Mouse (Mus musculus): ENCODE data around the gene Rasip1. TPM values are rescaled to one million over a fixed set of nuclear protein-coding genes. Genes with fewer than 3 reads are reported as not detected.

Gene Rasip1
- total and polyA plus RNA-seq, 2 experiments from 2014 or later, result 27.2 to 37.4 TPM

GRCm38 (mm10) chr7:45679966-45680621 lies 52.8 kb downstream of the Rasip1 start:
- Histone ChIP-seq H3K27ac (ENCODE audit: low read depth, low read length) (no peak overlapping the region), H3K4me2 (ENCODE audit: low read depth) (no peak overlapping the region)
- WGBS, result 66% methylated on average over 14 of the region's 14 CpGs

GRCm38 (mm10) chr7:45681046-45681736 lies 53.9 kb downstream of the Rasip1 start:
- no peaks in the 10 kb centered on the region for H3K4me1 ChIP-seq (ENCODE audit: insufficient read depth)
- no peak overlapping the region for H3K4me3 ChIP-seq (ENCODE audit: low read depth, low read length)
- no peak overlapping the region for H3K27ac ChIP-seq (ENCODE audit: low read depth, low read length)
- no peak overlapping the region for H3K9ac ChIP-seq
- DNase-seq, result no peak
- no peak overlapping the region for H3K4me2 ChIP-seq (ENCODE audit: low read depth)
- H3K27me3 ChIP-seq (ENCODE audit: insufficient read depth, low read length), result no peaks in the 10 kb centered on the region
- no peak for TF ChIP-seq CTCF (IDR thresholded peaks at IDR 0.05; ENCODE audit: low read depth)
- H3K36me3 ChIP-seq (ENCODE audit: insufficient read depth), result no peaks in the 10 kb centered on the region; the same call in 1 of the 2 replicates
- no peak for ATAC-seq
- no peaks in the 10 kb centered on the region for H3K9me3 ChIP-seq (ENCODE audit: low read length)
- WGBS, result 88% methylated on average over 8 of the region's 8 CpGs

More at GRCm38 (mm10) chr7:45679966-45680621, 52.8 kb downstream of the Rasip1 start:
- Histone ChIP-seq H3K9me3 (ENCODE audit: low read length) (no peaks in the 10 kb centered on the region), H3K4me3 (ENCODE audit: low read depth, low read length) (no peak overlapping the region), H3K9ac (no peak overlapping the region), H3K27me3 (ENCODE audit: insufficient read depth, low read length) (no peaks in the 10 kb centered on the region), H3K36me3 (ENCODE audit: insufficient read depth) (no peaks in the 10 kb centered on the region; the same call in 1 of the 2 replicates), H3K4me1 (ENCODE audit: insufficient read depth) (no peaks in the 10 kb centered on the region)
- DNase-seq (no peak), ATAC-seq (no peak)
- TF ChIP-seq CTCF (IDR thresholded peaks at IDR 0.05; ENCODE audit: low read depth), result no peak

DNA sequence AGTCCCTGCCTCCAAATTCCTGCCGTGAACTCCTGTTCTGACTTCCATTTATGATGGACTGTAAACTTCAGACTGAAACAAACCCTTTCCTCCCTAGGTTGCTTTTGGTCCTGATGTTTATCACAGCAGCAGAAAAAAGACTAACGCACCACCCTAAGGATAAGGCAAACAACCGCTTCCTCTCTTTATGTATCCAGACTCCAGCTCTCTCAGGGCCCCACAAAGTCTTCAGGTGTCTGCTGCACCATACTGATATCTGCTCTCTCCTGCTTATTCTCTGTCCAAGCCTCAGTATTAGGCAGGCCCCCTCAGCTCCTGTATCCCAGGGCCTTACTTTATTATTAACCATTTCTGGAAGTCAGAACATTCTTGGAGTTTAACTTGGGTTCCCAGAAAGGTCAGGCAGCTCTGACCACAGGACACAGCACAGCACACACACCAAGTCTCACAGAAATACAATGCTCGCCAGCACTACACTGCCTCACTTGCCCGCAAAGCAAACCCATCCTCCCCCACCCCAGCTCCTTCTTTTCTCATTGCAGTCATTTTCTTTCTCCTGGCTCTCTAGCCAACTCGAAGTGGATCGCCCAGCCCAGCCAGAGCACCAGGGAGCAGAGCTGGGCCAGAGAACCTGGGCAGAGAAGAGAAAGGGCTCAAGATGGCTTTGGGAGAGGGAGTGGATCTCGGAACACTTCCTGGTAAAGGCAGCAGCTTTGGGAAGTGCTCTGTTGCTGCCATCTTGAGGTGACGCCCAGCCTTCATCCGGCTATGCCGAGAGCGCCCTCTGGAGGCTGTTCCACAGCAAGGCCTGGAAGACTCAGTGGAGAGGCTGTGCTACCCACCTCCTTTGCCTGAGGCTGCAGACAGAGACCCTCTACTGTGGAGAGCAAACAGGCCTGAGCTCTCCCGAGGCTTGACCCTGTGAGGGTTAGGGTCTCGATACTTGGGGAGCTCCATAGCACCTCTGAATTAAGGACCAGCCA lies 55.1 kb downstream of the Rasip1 start:
- Histone ChIP-seq H3K27me3 (ENCODE audit: insufficient read depth, low read length) (no peaks in the 10 kb centered on the region), H3K4me3 (ENCODE audit: low read depth, low read length) (no peak overlapping the region), H3K27ac (ENCODE audit: low read depth, low read length) (peak overlapping the region; percentile 48), H3K36me3 (ENCODE audit: insufficient read depth) (no peaks in the 10 kb centered on the region; the same call in 1 of the 2 replicates), H3K9ac (0 out of 2 replicates have a peak overlapping the region, but pooled peaks have one; percentile 19), H3K4me1 (ENCODE audit: insufficient read depth) (no peaks in the 10 kb centered on the region), H3K9me3 (ENCODE audit: low read length) (no peaks in the 10 kb centered on the region), H3K4me2 (ENCODE audit: low read depth) (peak overlapping the region; percentile 27)
- WGBS, result 29% methylated on average over 14 of the region's 14 CpGs
- peak; percentile 99 for TF ChIP-seq CTCF (IDR thresholded peaks at IDR 0.05; ENCODE audit: low read depth)
- DNase-seq (peak; percentile 93), ATAC-seq (peak; percentile 95)

DNA sequence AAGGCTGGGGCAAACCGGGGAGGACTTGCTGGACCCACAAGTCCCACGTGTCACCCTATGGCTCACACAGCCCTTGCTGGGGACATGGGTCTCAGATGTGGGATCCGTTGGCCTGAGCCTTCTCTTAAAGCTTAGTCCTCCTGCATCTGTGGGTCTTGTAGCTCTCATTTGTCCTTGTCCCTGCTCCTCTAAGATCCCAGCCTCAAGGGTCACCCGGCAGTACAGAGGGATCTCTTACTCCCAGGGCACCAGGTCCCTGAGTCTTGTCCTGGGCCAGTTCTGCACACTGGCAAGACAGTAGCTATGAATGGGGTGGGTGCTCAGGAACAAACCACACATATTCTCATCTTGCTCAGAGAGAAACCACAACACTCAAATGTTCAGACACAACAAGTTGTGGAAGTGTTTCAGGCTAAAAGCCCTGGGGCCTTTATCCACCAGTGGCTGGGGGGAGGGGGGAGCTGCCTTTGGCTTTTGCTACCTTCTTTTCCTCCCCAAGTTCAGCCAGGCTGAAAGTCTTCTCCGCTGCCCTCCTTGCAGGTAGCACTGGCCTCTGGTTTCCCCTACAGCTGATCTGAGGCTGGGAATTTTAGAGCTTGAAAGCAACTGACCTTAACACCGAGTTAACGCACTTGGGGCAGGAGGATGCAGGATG lies 56.2 kb downstream of the Rasip1 start, which contains the start of gene Ntn5:
Gene Ntn5, plus strand, starts transcription at position 627 of the 655 bp plus-strand sequence.
- Histone ChIP-seq H3K36me3 (ENCODE audit: insufficient read depth) (no peaks in the 10 kb centered on the region; the same call in 1 of the 2 replicates), H3K4me1 (ENCODE audit: insufficient read depth) (no peaks in the 10 kb centered on the region), H3K9me3 (ENCODE audit: low read length) (no peaks in the 10 kb centered on the region), H3K27me3 (ENCODE audit: insufficient read depth, low read length) (no peaks in the 10 kb centered on the region), H3K4me2 (ENCODE audit: low read depth) (no peak within 1 kb of the TSS), H3K9ac (no peak within 1 kb of the TSS), H3K27ac (ENCODE audit: low read depth, low read length) (0 out of 2 replicates have a peak within 1 kb of the TSS, but pooled peaks have one; percentile 48), H3K4me3 (ENCODE audit: low read depth, low read length) (no peak within 1 kb of the TSS)
- no peak for DNase-seq
- WGBS, result 77% methylated on average over 7 of the region's 7 CpGs
- no peak for TF ChIP-seq CTCF (IDR thresholded peaks at IDR 0.05; ENCODE audit: low read depth)
- no peak for ATAC-seq

DNA sequence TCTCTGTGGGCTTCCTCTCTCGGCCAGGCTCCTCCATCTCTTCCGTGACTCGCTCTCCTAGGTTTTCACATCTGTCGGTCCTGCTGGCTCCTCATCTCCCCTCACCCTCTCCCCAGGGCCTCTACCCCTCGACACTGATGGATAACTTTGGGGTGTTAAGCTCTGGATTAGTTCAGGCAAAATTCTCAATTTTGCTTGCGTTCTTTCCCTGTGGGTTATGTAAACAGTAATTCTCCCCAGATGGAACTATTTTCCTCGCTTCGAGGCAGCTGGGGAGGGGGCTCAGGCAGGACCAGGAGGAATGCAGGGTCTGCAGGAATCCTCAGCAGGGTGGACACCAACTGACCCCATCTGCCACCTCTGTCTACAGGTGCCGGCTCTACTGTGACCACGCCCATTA lies 58.5 kb downstream of the Rasip1 start:
- Histone ChIP-seq H3K27me3 (ENCODE audit: insufficient read depth, low read length) (no peaks in the 10 kb centered on the region), H3K4me2 (ENCODE audit: low read depth) (no peak overlapping the region), H3K9me3 (ENCODE audit: low read length) (no peaks in the 10 kb centered on the region), H3K4me3 (ENCODE audit: low read depth, low read length) (no peak overlapping the region), H3K4me1 (ENCODE audit: insufficient read depth) (no peaks in the 10 kb centered on the region), H3K9ac (no peak overlapping the region), H3K27ac (ENCODE audit: low read depth, low read length) (no peak overlapping the region), H3K36me3 (ENCODE audit: insufficient read depth) (no peaks in the 10 kb centered on the region; the same call in 1 of the 2 replicates)
- DNase-seq, result no peak
- no peak for ATAC-seq
- WGBS, result 68% methylated on average over 10 of the region's 10 CpGs
- no peak for TF ChIP-seq CTCF (IDR thresholded peaks at IDR 0.05; ENCODE audit: low read depth)

- H3K9ac ChIP-seq, result no peak overlapping the region
- 77% methylated on average over 3 of the region's 3 CpGs for WGBS
Observed at GRCm38 (mm10) chr7:45686841-45687240, 59.6 kb downstream of the Rasip1 start.

More at GRCm38 (mm10) chr7:45686841-45687240, 59.6 kb downstream of the Rasip1 start:
- Histone ChIP-seq H3K9me3 (ENCODE audit: low read length) (no peaks in the 10 kb centered on the region), H3K27me3 (ENCODE audit: insufficient read depth, low read length) (no peaks in the 10 kb centered on the region), H3K4me1 (ENCODE audit: insufficient read depth) (no peaks in the 10 kb centered on the region), H3K4me2 (ENCODE audit: low read depth) (no peak overlapping the region), H3K36me3 (ENCODE audit: insufficient read depth) (no peaks in the 10 kb centered on the region; the same call in 1 of the 2 replicates), H3K27ac (ENCODE audit: low read depth, low read length) (no peak overlapping the region), H3K4me3 (ENCODE audit: low read depth, low read length) (no peak overlapping the region)
- ATAC-seq, result no peak
- no peak for DNase-seq
- TF ChIP-seq CTCF (IDR thresholded peaks at IDR 0.05; ENCODE audit: low read depth), result no peak

Other genes with a start within 250 kb of the Rasip1 start
Only the 30 nearest of the 35 such genes appear.
- gene Gys1, start 192.6 kb upstream of the Rasip1 start, total RNA-seq (2014; rRNA removed), result 9.8 and 11.4 TPM in 2 replicates
- gene Gys1, start 192.6 kb upstream of the Rasip1 start, polyA plus RNA-seq (2015; fragmentation: Nextera tagmentation; extraction: Ambion mirVana), result 8.6 and 12.3 TPM in 2 replicates
- 123 and 149 TPM in 2 replicates for gene Ruvbl2, start 189.4 kb upstream of the Rasip1 start, total RNA-seq (2014; rRNA removed)
- gene Ruvbl2, start 189.4 kb upstream of the Rasip1 start, polyA plus RNA-seq (2015; fragmentation: Nextera tagmentation; extraction: Ambion mirVana), result 98.3 and 104 TPM in 2 replicates
- gene Ftl1, start 167.6 kb upstream of the Rasip1 start, total RNA-seq (2014; rRNA removed), result 2,541 and 3,015 TPM in 2 replicates
- 5,542 and 6,210 TPM in 2 replicates for gene Ftl1, start 167.6 kb upstream of the Rasip1 start, polyA plus RNA-seq (2015; fragmentation: Nextera tagmentation; extraction: Ambion mirVana)
- 120 and 127 TPM in 2 replicates for gene Bax, start 160.6 kb upstream of the Rasip1 start, total RNA-seq (2014; rRNA removed)
- gene Bax, start 160.6 kb upstream of the Rasip1 start, polyA plus RNA-seq (2015; fragmentation: Nextera tagmentation; extraction: Ambion mirVana), result 276 and 297 TPM in 2 replicates
- 0.19 and 0.46 TPM in 2 replicates for gene Tulp2, start 145.6 kb upstream of the Rasip1 start, total RNA-seq (2014; rRNA removed)
- 0.07 and 0.25 TPM in 2 replicates for gene Tulp2, start 145.6 kb upstream of the Rasip1 start, polyA plus RNA-seq (2015; fragmentation: Nextera tagmentation; extraction: Ambion mirVana)
- gene Gm45808, start 140.7 kb upstream of the Rasip1 start, total RNA-seq (2014; rRNA removed), result not detected in 2 replicates
- gene Gm45808, start 140.7 kb upstream of the Rasip1 start, polyA plus RNA-seq (2015; fragmentation: Nextera tagmentation; extraction: Ambion mirVana), result not detected in 2 replicates
- gene Dhdh, start 138.7 kb upstream of the Rasip1 start, total RNA-seq (2014; rRNA removed), result 3.5 and 4.9 TPM in 2 replicates
- gene Dhdh, start 138.7 kb upstream of the Rasip1 start, polyA plus RNA-seq (2015; fragmentation: Nextera tagmentation; extraction: Ambion mirVana), result 1.9 and 3.6 TPM in 2 replicates
- 76.8 and 107 TPM in 2 replicates for gene Nucb1, start 117.1 kb upstream of the Rasip1 start, total RNA-seq (2014; rRNA removed)
- 103 and 122 TPM in 2 replicates for gene Nucb1, start 117.1 kb upstream of the Rasip1 start, polyA plus RNA-seq (2015; fragmentation: Nextera tagmentation; extraction: Ambion mirVana)
- 17.1 and 23.8 TPM in 2 replicates for gene Ppp1r15a, start 101.2 kb upstream of the Rasip1 start, total RNA-seq (2014; rRNA removed)
- gene Ppp1r15a, start 101.2 kb upstream of the Rasip1 start, polyA plus RNA-seq (2015; fragmentation: Nextera tagmentation; extraction: Ambion mirVana), result 23.9 and 26.3 TPM in 2 replicates
- 1.2 and 2.9 TPM in 2 replicates for gene Plekha4, start 101.2 kb upstream of the Rasip1 start, total RNA-seq (2014; rRNA removed)
- gene Plekha4, start 101.2 kb upstream of the Rasip1 start, polyA plus RNA-seq (2015; fragmentation: Nextera tagmentation; extraction: Ambion mirVana), result 1.2 and 1.8 TPM in 2 replicates
- gene Hsd17b14, start 72.6 kb upstream of the Rasip1 start, total RNA-seq (2014; rRNA removed), result not detected in 2 replicates
- 0.13 and 0.63 TPM in 2 replicates for gene Hsd17b14, start 72.6 kb upstream of the Rasip1 start, polyA plus RNA-seq (2015; fragmentation: Nextera tagmentation; extraction: Ambion mirVana)
- gene Bcat2, start 57.3 kb upstream of the Rasip1 start, total RNA-seq (2014; rRNA removed), result 13.7 and 14.2 TPM in 2 replicates
- 17.7 and 20.2 TPM in 2 replicates for gene Bcat2, start 57.3 kb upstream of the Rasip1 start, polyA plus RNA-seq (2015; fragmentation: Nextera tagmentation; extraction: Ambion mirVana)
- gene Fgf21, start 12.0 kb upstream of the Rasip1 start, total RNA-seq (2014; rRNA removed), result not detected in 2 replicates
- not detected in 2 replicates for gene Fgf21, start 12.0 kb upstream of the Rasip1 start, polyA plus RNA-seq (2015; fragmentation: Nextera tagmentation; extraction: Ambion mirVana)
- gene Fut1, start 10.2 kb upstream of the Rasip1 start, total RNA-seq (2014; rRNA removed), result 0.08 and 0.29 TPM in 2 replicates
- gene Fut1, start 10.2 kb upstream of the Rasip1 start, polyA plus RNA-seq (2015; fragmentation: Nextera tagmentation; extraction: Ambion mirVana), result not detected in 2 replicates
- gene Izumo1, start 5.7 kb upstream of the Rasip1 start, total RNA-seq (2014; rRNA removed), result 0.08 and 0.14 TPM in 2 replicates
- gene Izumo1, start 5.7 kb upstream of the Rasip1 start, polyA plus RNA-seq (2015; fragmentation: Nextera tagmentation; extraction: Ambion mirVana), result not detected in 2 replicates
- gene Mamstr, start 12.5 kb downstream of the Rasip1 start, total RNA-seq (2014; rRNA removed), result 2.2 and 2.8 TPM in 2 replicates
- 2.6 TPM in 2 replicates for gene Mamstr, start 12.5 kb downstream of the Rasip1 start, polyA plus RNA-seq (2015; fragmentation: Nextera tagmentation; extraction: Ambion mirVana)
- 0.15 TPM in 1 of 2 replicates, not detected in the other for gene Fut2, start 38.9 kb downstream of the Rasip1 start, total RNA-seq (2014; rRNA removed)
- gene Fut2, start 38.9 kb downstream of the Rasip1 start, polyA plus RNA-seq (2015; fragmentation: Nextera tagmentation; extraction: Ambion mirVana), result 0.06 and 0.13 TPM in 2 replicates
- 0.23 and 0.33 TPM in 2 replicates for gene Ntn5, start 56.5 kb downstream of the Rasip1 start, total RNA-seq (2014; rRNA removed)
- gene Ntn5, start 56.5 kb downstream of the Rasip1 start, polyA plus RNA-seq (2015; fragmentation: Nextera tagmentation; extraction: Ambion mirVana), result 0.47 and 0.79 TPM in 2 replicates
- 0.52 and 0.62 TPM in 2 replicates for gene Sec1, start 66.9 kb downstream of the Rasip1 start, total RNA-seq (2014; rRNA removed)
- gene Sec1, start 66.9 kb downstream of the Rasip1 start, polyA plus RNA-seq (2015; fragmentation: Nextera tagmentation; extraction: Ambion mirVana), result 0.18 and 0.34 TPM in 2 replicates
- gene Car11, start 72.4 kb downstream of the Rasip1 start, total RNA-seq (2014; rRNA removed), result 104 and 122 TPM in 2 replicates
- 92.1 and 102 TPM in 2 replicates for gene Car11, start 72.4 kb downstream of the Rasip1 start, polyA plus RNA-seq (2015; fragmentation: Nextera tagmentation; extraction: Ambion mirVana)
- 9.0 and 11.7 TPM in 2 replicates for gene Dbp, start 77.6 kb downstream of the Rasip1 start, total RNA-seq (2014; rRNA removed)
- gene Dbp, start 77.6 kb downstream of the Rasip1 start, polyA plus RNA-seq (2015; fragmentation: Nextera tagmentation; extraction: Ambion mirVana), result 6.4 and 6.6 TPM in 2 replicates
- gene Rpl18, start 88.0 kb downstream of the Rasip1 start, total RNA-seq (2014; rRNA removed), result 891 and 1,057 TPM in 2 replicates
- gene Rpl18, start 88.0 kb downstream of the Rasip1 start, polyA plus RNA-seq (2015; fragmentation: Nextera tagmentation; extraction: Ambion mirVana), result 517 and 655 TPM in 2 replicates
- gene Sphk2, start 90.5 kb downstream of the Rasip1 start, total RNA-seq (2014; rRNA removed), result 19.6 and 21.5 TPM in 2 replicates
- gene Sphk2, start 90.5 kb downstream of the Rasip1 start, polyA plus RNA-seq (2015; fragmentation: Nextera tagmentation; extraction: Ambion mirVana), result 16.5 and 18.7 TPM in 2 replicates
- 0.31 and 0.33 TPM in 2 replicates for gene Fam83e, start 93.7 kb downstream of the Rasip1 start, total RNA-seq (2014; rRNA removed)
- 0.09 TPM in 1 of 2 replicates, not detected in the other for gene Fam83e, start 93.7 kb downstream of the Rasip1 start, polyA plus RNA-seq (2015; fragmentation: Nextera tagmentation; extraction: Ambion mirVana)
- gene Spaca4, start 98.3 kb downstream of the Rasip1 start, total RNA-seq (2014; rRNA removed), result not detected in 2 replicates
- not detected in 2 replicates for gene Spaca4, start 98.3 kb downstream of the Rasip1 start, polyA plus RNA-seq (2015; fragmentation: Nextera tagmentation; extraction: Ambion mirVana)
- 128 and 144 TPM in 2 replicates for gene Lmtk3, start 156.2 kb downstream of the Rasip1 start, total RNA-seq (2014; rRNA removed)
- 8.9 and 12.5 TPM in 2 replicates for gene Lmtk3, start 156.2 kb downstream of the Rasip1 start, polyA plus RNA-seq (2015; fragmentation: Nextera tagmentation; extraction: Ambion mirVana)
- gene Sult2b1, start 157.2 kb downstream of the Rasip1 start, total RNA-seq (2014; rRNA removed), result 6.5 and 8.9 TPM in 2 replicates
- gene Sult2b1, start 157.2 kb downstream of the Rasip1 start, polyA plus RNA-seq (2015; fragmentation: Nextera tagmentation; extraction: Ambion mirVana), result 9.6 and 10.0 TPM in 2 replicates
- 253 and 270 TPM in 2 replicates for gene Cyth2, start 187.1 kb downstream of the Rasip1 start, total RNA-seq (2014; rRNA removed)
- gene Cyth2, start 187.1 kb downstream of the Rasip1 start, polyA plus RNA-seq (2015; fragmentation: Nextera tagmentation; extraction: Ambion mirVana), result 282 and 317 TPM in 2 replicates
- 0.54 and 1.00 TPM in 2 replicates for gene Kcnj14, start 197.3 kb downstream of the Rasip1 start, total RNA-seq (2014; rRNA removed)
- gene Kcnj14, start 197.3 kb downstream of the Rasip1 start, polyA plus RNA-seq (2015; fragmentation: Nextera tagmentation; extraction: Ambion mirVana), result 0.48 and 1.1 TPM in 2 replicates
- 39.3 and 41.8 TPM in 2 replicates for gene Grwd1, start 203.5 kb downstream of the Rasip1 start, total RNA-seq (2014; rRNA removed)
- 55.9 and 60.7 TPM in 2 replicates for gene Grwd1, start 203.5 kb downstream of the Rasip1 start, polyA plus RNA-seq (2015; fragmentation: Nextera tagmentation; extraction: Ambion mirVana)

Measured in forebrain, postnatal 0 days (tissue).